Mouse (Mus musculus) frontal cortex, postnatal 10 days (tissue): ENCODE data around the gene Celsr2.

Experiments used
- DNase-seq, 2 experiments: peaks; one replicate each; pipeline ENCODE4 v3.0.0; 2022; ENCODE audit warnings: low spot score in 2 of 2, mixed read lengths in 1 of 2

Gene Celsr2

GRCm38 (mm10) chr3:108414857-108415830 lies at the start of gene Celsr2:
TSS of gene Celsr2 (minus strand) at chr3:108415552.
- peak in 1 of 2 experiments; percentile 52 for DNase-seq

DNA sequence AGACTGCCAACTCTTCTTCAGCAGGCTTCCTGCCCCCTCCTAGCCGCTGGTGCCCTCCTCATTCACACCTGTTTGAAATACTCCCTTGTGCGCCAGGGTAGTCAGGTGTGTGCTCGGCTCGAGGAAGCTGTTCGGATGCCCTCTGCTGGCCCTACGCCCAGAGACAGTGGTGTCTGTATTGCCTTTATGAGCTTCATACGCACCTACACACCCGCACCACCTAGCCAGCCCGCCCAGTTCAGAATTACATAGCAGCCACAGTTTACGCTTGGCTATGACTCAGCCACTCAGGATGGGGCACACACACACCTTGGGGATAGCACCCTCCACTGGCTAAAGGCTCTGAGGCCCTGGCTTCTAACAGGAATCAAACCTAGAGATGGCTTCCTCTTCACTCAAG lies 43.5 kb upstream of the Celsr2 start:
- no peak for DNase-seq

- DNase-seq, result no peak
These were observed 43.0 kb upstream of the Celsr2 start for GRCm38 (mm10) chr3:108458380-108458779.

- DNase-seq, result no peak
These were observed 38.8 kb upstream of the Celsr2 start for GRCm38 (mm10) chr3:108454172-108454571.

DNA sequence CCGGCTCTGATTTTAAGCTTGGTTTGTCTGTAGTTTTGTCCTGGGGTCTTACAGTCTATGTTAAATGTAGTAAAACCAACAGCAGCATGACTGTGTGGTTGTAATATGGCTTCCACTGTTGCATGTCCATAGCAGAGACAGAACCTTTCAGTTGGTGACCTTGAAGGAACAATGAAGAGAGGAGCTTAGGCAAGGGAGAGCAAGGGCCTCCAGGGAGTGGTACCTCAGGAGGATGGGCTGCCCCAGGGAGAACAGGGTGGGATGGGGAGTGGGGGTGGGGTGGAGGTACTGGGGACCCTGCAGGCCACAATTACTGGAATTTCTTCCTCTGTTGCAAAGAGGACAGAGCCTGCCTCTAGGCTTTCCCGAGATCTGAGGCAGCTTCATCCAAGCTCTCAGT lies 36.6 kb upstream of the Celsr2 start:
- no peak for DNase-seq

DNA sequence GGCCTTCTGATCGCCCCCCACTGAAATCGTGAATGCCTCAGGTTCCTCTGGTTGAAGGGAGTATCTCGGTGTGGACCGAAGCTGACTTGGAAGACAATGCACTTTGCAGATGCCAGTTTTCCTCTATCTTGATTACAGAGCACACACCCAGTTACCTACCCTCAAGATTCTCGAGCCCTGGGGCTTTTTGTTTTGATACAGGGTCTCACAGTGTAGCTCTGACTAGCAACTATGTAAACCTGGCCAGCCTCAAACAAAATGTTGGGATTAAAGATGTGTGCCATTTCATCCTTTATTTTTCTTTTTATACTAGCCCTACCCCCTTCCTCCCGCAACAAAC lies 30.0 kb upstream of the Celsr2 start:
- no peak for DNase-seq

- peak; percentile 77 to 86 for DNase-seq
These were observed 29.5 kb upstream of the Celsr2 start, which contains the start of gene Sars for GRCm38 (mm10) chr3:108444698-108445365. TSS of gene Sars (minus strand) at chr3:108445209.

- no peak for DNase-seq
These were observed 28.7 kb upstream of the Celsr2 start for GRCm38 (mm10) chr3:108444029-108444428.

GRCm38 (mm10) chr3:108436380-108436714 lies 21.0 kb upstream of the Celsr2 start:
- DNase-seq, result no peak

DNA sequence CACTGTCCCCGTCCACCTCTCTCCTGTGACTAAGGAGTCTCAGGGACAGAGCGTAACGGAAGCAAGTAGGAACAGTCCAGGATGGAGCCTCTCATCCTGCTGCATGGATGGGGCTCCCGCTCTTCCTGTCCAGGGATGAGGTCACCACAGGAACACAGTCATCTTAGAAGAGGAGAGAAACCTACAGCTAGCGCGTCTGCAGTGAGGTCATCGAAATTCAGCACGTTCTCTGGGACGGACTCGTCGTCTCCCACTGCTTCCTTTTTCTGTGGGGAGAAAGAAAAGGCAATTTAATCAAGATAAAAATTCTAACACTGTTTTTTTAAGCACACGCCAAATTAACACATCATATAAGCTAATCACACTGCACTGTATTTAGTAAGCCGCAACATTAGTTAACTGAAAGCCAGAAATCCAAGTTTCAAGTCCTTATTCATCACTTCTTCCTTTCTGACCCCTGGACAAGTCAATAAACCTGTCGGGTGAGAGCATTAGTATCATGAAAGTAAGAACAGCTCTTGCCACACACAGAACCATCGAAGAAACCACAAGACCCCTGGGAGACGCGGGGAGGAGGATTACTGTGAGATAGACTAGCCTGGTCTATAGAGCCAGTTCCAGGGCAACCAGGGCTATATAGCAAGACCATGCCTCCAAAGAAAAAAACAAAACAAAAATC lies 20.5 kb upstream of the Celsr2 start:
- DNase-seq, result no peak

GRCm38 (mm10) chr3:108433881-108434495 lies 18.6 kb upstream of the Celsr2 start:
- no peak for DNase-seq

- no peak for DNase-seq
These were observed 18.0 kb upstream of the Celsr2 start for GRCm38 (mm10) chr3:108433188-108433880.

GRCm38 (mm10) chr3:108432542-108433187 lies 17.3 kb upstream of the Celsr2 start:
- DNase-seq, result no peak

- no peak for DNase-seq
These were observed 10.3 kb upstream of the Celsr2 start for GRCm38 (mm10) chr3:108425624-108426018.

DNA sequence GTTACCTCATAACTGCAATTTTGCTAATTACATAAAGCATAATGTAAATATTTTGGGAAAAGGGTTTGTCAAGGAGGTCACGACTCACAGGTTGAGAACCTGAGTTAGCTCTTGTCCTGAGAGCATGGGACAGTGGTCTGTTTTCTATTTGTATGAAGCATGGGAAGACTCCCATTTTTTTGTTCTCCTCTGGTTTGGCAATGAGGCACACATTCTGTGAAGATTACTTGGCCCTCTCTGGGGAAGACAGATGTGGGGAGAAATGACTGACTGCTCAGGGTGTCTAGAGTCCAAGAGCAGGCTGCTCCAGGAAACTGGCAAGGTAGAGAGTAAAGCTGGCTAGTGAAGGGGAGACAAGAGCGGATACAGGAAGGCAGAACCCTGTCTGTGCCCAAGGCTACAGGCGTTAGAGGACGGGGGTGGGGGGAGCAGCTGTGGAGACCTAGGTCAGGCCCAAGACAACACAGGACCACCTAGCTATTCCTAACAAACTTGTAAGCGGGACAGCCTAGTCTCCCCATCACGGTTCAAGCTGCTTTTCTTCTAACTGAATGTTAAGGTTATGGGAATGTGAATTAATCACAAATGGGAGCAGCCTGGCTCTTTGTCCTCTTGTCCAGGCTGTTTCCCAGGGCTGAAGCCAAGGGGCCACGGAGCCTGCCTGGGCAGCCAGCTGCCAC lies 9.7 kb upstream of the Celsr2 start:
- no peak for DNase-seq

GRCm38 (mm10) chr3:108423844-108424801 lies 8.8 kb upstream of the Celsr2 start:
- peak in 1 of 2 experiments; percentile 55 for DNase-seq

GRCm38 (mm10) chr3:108423006-108423405 lies 7.7 kb upstream of the Celsr2 start:
- DNase-seq, result no peak

GRCm38 (mm10) chr3:108415831-108416223 lies 475 bp upstream of the Celsr2 start:
- DNase-seq, result peak; percentile 78 to 82
